Mouse (Mus musculus) cerebellum, postnatal 36 days (tissue): ENCODE results near the gene Zfp941.
"Not testable (repeated sequence)": the region's sequence is repeated elsewhere in the genome, so short reads cannot be mapped to it uniquely, and the experiment has no call there.

Source experiments
- DNase-seq, 2 experiments: peaks; one replicate each; pipeline ENCODE4 v3.0.0; 2021 to 2022; ENCODE audit warnings: mixed read lengths in 2 of 2

Gene Zfp941

DNA sequence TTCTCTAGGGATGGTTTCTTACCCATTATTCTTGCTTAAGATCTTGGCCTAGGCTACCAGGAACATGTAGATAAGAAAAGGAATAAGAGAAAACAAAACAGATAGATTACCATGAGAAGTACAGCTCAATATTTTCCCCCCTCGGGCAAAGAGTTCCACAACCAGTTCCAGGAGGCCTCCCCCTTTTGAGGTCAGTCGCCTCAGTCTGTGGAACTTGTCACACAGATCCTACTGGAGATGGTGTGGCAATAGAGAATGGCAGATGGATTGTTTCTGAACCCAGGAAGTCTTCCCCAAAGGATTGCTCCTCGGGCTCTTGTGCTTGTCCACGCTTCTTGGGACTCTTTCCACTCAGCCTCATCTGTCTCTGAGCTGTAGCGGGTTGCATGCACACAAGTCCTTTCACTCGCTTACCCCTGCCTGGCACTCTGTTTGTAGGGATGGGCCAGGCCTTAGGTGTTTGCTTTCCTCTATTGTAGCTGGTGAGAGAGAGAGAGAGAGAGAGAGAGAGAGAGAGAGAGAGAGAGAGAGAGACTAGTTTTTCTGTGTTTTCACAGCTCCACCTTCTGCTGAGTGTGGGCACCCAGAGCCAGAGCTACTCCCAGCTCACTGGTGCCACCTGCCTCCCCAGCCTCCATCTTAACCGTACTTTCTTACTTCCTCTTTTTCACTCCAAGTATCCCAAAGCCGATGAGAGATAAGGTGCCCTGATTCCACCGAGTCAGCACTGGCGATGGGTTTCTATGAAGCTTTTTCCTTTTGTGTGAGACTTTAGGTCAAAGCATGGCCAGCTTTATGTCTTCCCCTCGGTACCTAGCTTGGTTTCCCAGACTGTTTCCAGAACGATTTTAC is 55.9 kb downstream of the Zfp941 start:
- no peak for DNase-seq

DNA sequence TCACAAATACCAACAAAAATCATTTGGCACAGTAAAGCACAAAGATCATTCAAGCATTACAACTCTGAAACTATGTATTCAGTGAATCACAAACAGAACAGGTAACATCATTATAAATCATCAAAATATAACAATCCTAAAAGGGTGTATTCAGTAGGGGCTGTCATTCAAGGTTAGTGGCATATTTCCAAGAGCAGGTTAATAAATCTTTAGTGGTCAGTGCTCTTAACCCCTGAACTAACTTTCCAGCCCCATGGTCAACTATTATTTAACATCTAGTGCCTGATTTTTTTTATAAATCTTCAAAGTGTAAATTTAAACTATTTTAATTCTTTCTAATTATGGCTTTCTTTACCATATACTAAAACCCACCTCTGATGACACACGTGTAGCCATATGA is 56.6 kb downstream of the Zfp941 start:
- DNase-seq: not testable (repeated sequence)

- DNase-seq: no peak
Measured at GRCm38 (mm10) chr7:140763447-140764020, 58.4 kb downstream of the Zfp941 start, which contains the start of gene Cyp2e1. Gene Cyp2e1, plus strand, starts transcription at chr7:140763739.

- no peak for DNase-seq
Measured at GRCm38 (mm10) chr7:140760647-140761046, 61.3 kb downstream of the Zfp941 start.
